Mouse (Mus musculus) MEL (cell line): Measurements from ENCODE around the gene Trappc2l. TPM values are rescaled to one million over a fixed set of nuclear protein-coding genes. Genes with fewer than 3 reads are reported as not detected.

Experiments used
- DNase-seq: peaks from one replicate; pipeline ENCODE4 v3.0.0; 2011; ENCODE audit warnings: low read depth, low spot score
- H3K27ac ChIP-seq: 2 replicates; pipeline ENCODE4 v1.5.1; 2012; ENCODE audit warnings: low read depth, mild to moderate bottlenecking, control low read depth, low read length, moderate library complexity; ENCODE audit not compliant: control insufficient read depth
- H3K27me3 ChIP-seq, 2 experiments: fragments of 150-350 bp in 1 of 2; sonication (generic) in 1 of 2; 2 replicates each; pipeline ENCODE4 v1.6.1; 2012; ENCODE audit warnings: low read length in 2 of 2, mild to moderate bottlenecking in 2 of 2, improper control_type of control experiment in 1 of 2, moderate library complexity in 1 of 2; ENCODE audit not compliant: insufficient read depth in 2 of 2, control insufficient read depth in 1 of 2
- H3K36me3 ChIP-seq, 2 experiments: 2 replicates each; pipeline ENCODE4 v1.6.1; 2012 to 2014; ENCODE audit warnings: low read length in 2 of 2, improper control_type of control experiment in 1 of 2, inconsistent platforms in 1 of 2, mild to moderate bottlenecking in 1 of 2; ENCODE audit not compliant: insufficient read depth in 2 of 2, control insufficient read depth in 1 of 2
- H3K4me1 ChIP-seq, 2 experiments: fragments of 150-350 bp in 1 of 2; sonication (generic) in 1 of 2; 2 replicates each; pipeline ENCODE4 v1.6.1; 2012; ENCODE audit warnings: low read length in 2 of 2, improper control_type of control experiment in 1 of 2, mild to moderate bottlenecking in 1 of 2; ENCODE audit not compliant: insufficient read depth in 2 of 2, control insufficient read depth in 1 of 2
- H3K4me3 ChIP-seq, 2 experiments: fragments of 150-350 bp in 1 of 2; sonication (generic) in 1 of 2; 2 replicates each; pipeline ENCODE4 v1.5.1; 2012; ENCODE audit warnings: low read depth in 2 of 2, low read length in 2 of 2, mild to moderate bottlenecking in 2 of 2, moderate library complexity in 2 of 2, control low read depth in 1 of 2, improper control_type of control experiment in 1 of 2; ENCODE audit not compliant: control insufficient read depth in 1 of 2, insufficient read depth in 1 of 2
- H3K79me2 ChIP-seq: 2 replicates; pipeline ENCODE4 v1.6.1; 2012; ENCODE audit warnings: mild to moderate bottlenecking, low read length, moderate library complexity; ENCODE audit not compliant: control insufficient read depth, poor library complexity, insufficient read depth
- H3K9ac ChIP-seq: 2 replicates; pipeline ENCODE4 v1.6.1; 2012; ENCODE audit warnings: low read depth, mild to moderate bottlenecking, control low read depth, low read length, moderate library complexity; ENCODE audit not compliant: control insufficient read depth, poor library complexity, severe bottlenecking
- H3K9me3 ChIP-seq: fragments of 150-350 bp; sonication (generic); replicated peaks from 2 replicates; pipeline ENCODE4 v1.6.1; 2012; ENCODE audit warnings: mild to moderate bottlenecking, low read length, improper control_type of control experiment, moderate library complexity; ENCODE audit not compliant: insufficient read depth
- CTCF ChIP-seq, 3 experiments: IDR thresholded peaks in 2 of 3; conservative IDR thresholded peaks in 1 of 3; 2 replicates each; pipeline ENCODE4 v1.5.1; 2011 to 2012; ENCODE audit warnings: low read length in 3 of 3, low read depth in 2 of 3, mild to moderate bottlenecking in 2 of 3, improper control_type of control experiment in 1 of 3, inconsistent platforms in 1 of 3, mixed read lengths in 1 of 3, moderate library complexity in 1 of 3; ENCODE audit not compliant: control insufficient read depth in 1 of 3, insufficient read depth in 1 of 3, poor library complexity in 1 of 3, severe bottlenecking in 1 of 3
- GATA1 ChIP-seq: IDR thresholded peaks from 2 replicates; pipeline ENCODE4 v1.6.1; 2011; ENCODE audit warnings: low read depth, low read length, improper control_type of control experiment
- MAFK ChIP-seq: IDR thresholded peaks from 2 replicates; pipeline ENCODE4 v1.6.1; 2011; ENCODE audit warnings: low read depth, mild to moderate bottlenecking, low read length, improper control_type of control experiment, borderline replicate concordance
- MAX ChIP-seq: IDR thresholded peaks from 2 replicates; pipeline ENCODE4 v1.6.1; 2011; ENCODE audit warnings: low read length, improper control_type of control experiment
- MAZ ChIP-seq: IDR thresholded peaks from 2 replicates; pipeline ENCODE4 v1.6.1; 2012; ENCODE audit warnings: low read depth, mild to moderate bottlenecking, inconsistent platforms, low read length, improper control_type of control experiment
- MYB ChIP-seq: IDR thresholded peaks from 2 replicates; pipeline ENCODE4 v1.6.1; 2011; ENCODE audit warnings: mild to moderate bottlenecking, low read depth, low read length, improper control_type of control experiment
- MYC ChIP-seq: IDR thresholded peaks from 2 replicates; pipeline ENCODE4 v1.6.1; 2011; ENCODE audit warnings: low read depth, mild to moderate bottlenecking, low read length, improper control_type of control experiment, moderate library complexity
- NELFE ChIP-seq: IDR thresholded peaks from 2 replicates; pipeline ENCODE4 v1.6.1; 2011; ENCODE audit warnings: low read depth, low read length, improper control_type of control experiment
- POLR2A ChIP-seq, 2 experiments: IDR thresholded peaks; 2 replicates each; pipeline ENCODE4 v1.6.1; 2011 to 2012; ENCODE audit warnings: low read length in 2 of 2, mild to moderate bottlenecking in 2 of 2, control low read depth in 1 of 2, improper control_type of control experiment in 1 of 2, low read depth in 1 of 2, moderate library complexity in 1 of 2; ENCODE audit not compliant: control insufficient read depth in 1 of 2, insufficient read depth in 1 of 2, poor library complexity in 1 of 2
- RAD21 ChIP-seq: IDR thresholded peaks from 2 replicates; pipeline ENCODE4 v1.6.1; 2011; ENCODE audit warnings: mild to moderate bottlenecking, low read depth, low read length, improper control_type of control experiment
- SIN3A ChIP-seq: IDR thresholded peaks from 2 replicates; pipeline ENCODE4 v1.6.1; 2012; ENCODE audit warnings: low read length, improper control_type of control experiment, inconsistent platforms
- UBTF ChIP-seq: IDR thresholded peaks from 2 replicates; pipeline ENCODE4 v1.6.1; 2012; ENCODE audit warnings: low read depth, mild to moderate bottlenecking, inconsistent platforms, low read length, improper control_type of control experiment, moderate library complexity, borderline replicate concordance; ENCODE audit not compliant: insufficient read depth
- polyA plus RNA-seq, 2 experiments: library from polyadenylated mRNA; stranded (reverse) in 1 of 2; unstranded in 1 of 2; fragments of >175 nt in 1 of 2; fragments of >200 nt in 1 of 2; gene quantifications; 2 replicates each; pipeline versions ENCODE4 v1.2.1 to v1.2.4; 2012; ENCODE audit warnings: low replicate concordance in 2 of 2, low read depth in 1 of 2; ENCODE audit not compliant: insufficient read length in 2 of 2, insufficient read depth in 1 of 2, missing spikeins in 1 of 2
- total RNA-seq: library from RNA; depleted of rRNA; stranded (reverse); fragments of 300-350 nt; gene quantifications from 2 replicates; pipeline ENCODE4 v1.2.3, GENCODE M21; 2012

Trappc2l gene
- total and polyA plus RNA-seq, 3 experiments, result 15.1 to 21.7 TPM; not detected in 1

DNA sequence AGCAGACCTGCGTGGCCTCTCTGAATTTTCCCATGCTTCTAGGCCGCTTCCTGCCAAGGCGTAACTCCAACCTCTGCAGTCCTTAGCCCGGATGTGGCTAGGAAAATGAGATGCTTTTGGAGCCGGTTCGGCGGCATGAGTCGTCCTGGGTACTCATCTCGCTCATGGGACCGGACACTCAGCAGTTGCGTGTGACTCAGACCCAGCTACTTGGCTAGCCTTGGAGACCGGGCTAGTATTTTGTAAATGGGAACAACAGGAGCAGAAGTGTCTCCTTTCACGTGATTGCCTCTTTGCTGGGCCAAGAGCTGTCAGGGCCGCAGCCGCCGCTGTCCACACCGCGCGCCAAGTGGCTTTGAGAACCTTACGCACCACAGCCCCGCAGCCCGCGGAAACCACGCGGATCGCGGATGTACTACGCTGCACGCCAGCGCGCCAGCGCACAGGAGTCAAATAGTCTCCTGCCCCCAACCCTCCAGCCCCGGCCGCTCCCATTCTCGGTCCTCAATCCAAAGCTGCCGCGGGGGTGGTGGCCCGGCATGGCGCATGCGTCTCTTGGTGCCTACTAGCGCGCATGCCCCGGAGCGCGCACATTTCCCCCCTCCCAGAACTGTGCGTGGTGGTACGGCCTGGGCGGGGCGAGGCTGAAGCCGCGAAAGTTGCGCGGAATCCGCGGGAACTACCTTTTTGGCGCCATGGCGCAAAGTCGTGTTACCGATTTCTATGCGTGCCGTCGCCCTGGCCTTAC, 43.9 kb upstream of the Trappc2l start, which contains the start of gene Cdt1 (continued):
- TF ChIP-seq UBTF (no peak), MYC (peak; percentile 34), MAZ (no peak), GATA1 (no peak), MAFK (no peak), RAD21 (no peak), SIN3A (peak; percentile 72), NELFE (peak; percentile 65)

- peaks cover 23% of the 10 kb centered on the region for H3K79me2 ChIP-seq
- TF ChIP-seq MAX, result no peak
- peak in 1 of 2 experiments; percentile 33; a peak in 1 of 4 replicates for TF ChIP-seq POLR2A (IDR thresholded peaks at IDR 0.05; ENCODE audit: control insufficient read depth in 1 of 2, insufficient read depth in 1 of 2, low read depth in 1 of 2, low read length in 2 of 2, poor library complexity in 1 of 2)
- TF ChIP-seq, all 39 proteins: peak for 1
- H3K9me3 ChIP-seq, result no peaks in the 10 kb centered on the region
- no peaks in the 10 kb centered on the region for H3K27me3 ChIP-seq
- H3K36me3 ChIP-seq, result peaks cover 0 to 7% of the 10 kb centered on the region in 2 experiments; a peak in 2 of 4 replicates
- H3K4me3 ChIP-seq, result peak overlapping the region; percentile 62 to 90
- H3K4me1 ChIP-seq, result peaks cover 0 to 15% of the 10 kb centered on the region in 2 experiments; a peak in 2 of 4 replicates
- H3K27ac ChIP-seq, result peak overlapping the region; percentile 88
- DNase-seq, result peak; percentile 37
- H3K9ac ChIP-seq, result peak overlapping the region; percentile 99
These were observed 43.3 kb upstream of the Trappc2l start for GRCm38 (mm10) chr8:122568109-122568504.

DNA sequence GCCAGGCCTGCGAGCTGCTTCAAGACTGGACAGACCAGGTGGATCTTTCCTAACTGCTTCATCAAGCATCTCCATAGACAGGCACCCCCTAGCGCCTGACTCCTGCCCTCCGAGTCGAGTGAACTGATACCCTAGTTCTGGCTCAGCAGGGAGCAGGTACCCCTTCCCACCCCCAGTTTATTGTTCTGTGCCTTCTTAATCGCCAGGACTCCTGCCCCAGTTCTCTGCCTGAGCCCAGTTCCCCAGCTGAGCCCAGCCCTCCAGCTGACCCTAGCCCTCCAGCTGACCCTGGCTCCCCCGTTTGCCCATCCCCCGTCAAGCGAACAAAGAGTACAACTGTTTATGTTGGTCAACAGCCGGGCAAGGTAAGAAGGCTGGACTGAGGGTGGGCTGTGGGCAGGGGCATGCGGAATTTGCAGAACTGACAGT, 42.5 kb upstream of the Trappc2l start:
- peak in 2 of 3 experiments; percentile 9 to 23; a peak in 3 of 6 replicates for TF ChIP-seq CTCF (IDR thresholded peaks at IDR 0.05 in 2 of 3, conservative IDR thresholded peaks at IDR 0.05 in 1 of 3; ENCODE audit: control insufficient read depth in 1 of 3, insufficient read depth in 1 of 3, low read depth in 2 of 3, low read length in 3 of 3, poor library complexity in 1 of 3, severe bottlenecking in 1 of 3)
- no peak for TF ChIP-seq MYB
- no peak for TF ChIP-seq NELFE
- H3K27ac ChIP-seq, result peak overlapping the region; percentile 88; the same call in 1 of the 2 replicates
- H3K9ac ChIP-seq, result peak overlapping the region; percentile 99
- H3K4me3 ChIP-seq, result peak overlapping the region; percentile 62 to 90
- H3K36me3 ChIP-seq, result peaks cover 0 to 8% of the 10 kb centered on the region in 2 experiments; a peak in 2 of 4 replicates
- H3K79me2 ChIP-seq, result peaks cover 23% of the 10 kb centered on the region
- no peaks in the 10 kb centered on the region for H3K9me3 ChIP-seq
- peak; percentile 42 for DNase-seq
- no peaks in the 10 kb centered on the region for H3K27me3 ChIP-seq
- peaks cover 0 to 15% of the 10 kb centered on the region in 2 experiments; a peak in 2 of 4 replicates for H3K4me1 ChIP-seq
